Mouse (Mus musculus): ENCODE results near the gene Tcf23.

Gene Tcf23

GRCm38 (mm10) chr5:30968416-30968815 lies at the start of gene Tcf23:
Gene Tcf23, plus strand, starts transcription at chr5:30968662.
- DNase-seq (ENCODE audit: inconsistent age in 2 of 2, low spot score in 1 of 2): peak; percentile 30 to 37

GRCm38 (mm10) chr5:30918691-30919090 lies 49.8 kb upstream of the Tcf23 start:
- no peak for DNase-seq (ENCODE audit: inconsistent age in 2 of 2, low spot score in 1 of 2)

- peak in 1 of 2 experiments; percentile 42 for DNase-seq (ENCODE audit: inconsistent age in 2 of 2, low spot score in 1 of 2)
These were observed 48.4 kb upstream of the Tcf23 start for GRCm38 (mm10) chr5:30919831-30920614.

GRCm38 (mm10) chr5:30920621-30921020 lies 47.8 kb upstream of the Tcf23 start:
- peak in 1 of 2 experiments; percentile 61 for DNase-seq (ENCODE audit: inconsistent age in 2 of 2, low spot score in 1 of 2)

- DNase-seq (ENCODE audit: inconsistent age in 2 of 2, low spot score in 1 of 2): peak; percentile 90 to 97
These were observed 47.0 kb upstream of the Tcf23 start, which contains the start of gene Khk for GRCm38 (mm10) chr5:30921256-30922033. Gene Khk, plus strand, starts transcription at chr5:30921431.

- DNase-seq (ENCODE audit: inconsistent age in 2 of 2, low spot score in 1 of 2): peak in 1 of 2 experiments; percentile 76
These were observed 45.9 kb upstream of the Tcf23 start for GRCm38 (mm10) chr5:30922581-30923041.

- DNase-seq (ENCODE audit: inconsistent age in 2 of 2, low spot score in 1 of 2): no peak
These were observed 45.3 kb upstream of the Tcf23 start for GRCm38 (mm10) chr5:30923119-30923518.

GRCm38 (mm10) chr5:30924614-30925013 lies 43.8 kb upstream of the Tcf23 start:
- no peak for DNase-seq (ENCODE audit: inconsistent age in 2 of 2, low spot score in 1 of 2)

GRCm38 (mm10) chr5:30925217-30925616 lies 43.2 kb upstream of the Tcf23 start:
- DNase-seq (ENCODE audit: inconsistent age in 2 of 2, low spot score in 1 of 2): no peak

- no peak for DNase-seq (ENCODE audit: inconsistent age in 2 of 2, low spot score in 1 of 2)
These were observed 42.4 kb upstream of the Tcf23 start for GRCm38 (mm10) chr5:30926073-30926472.

GRCm38 (mm10) chr5:30927945-30928529 lies 40.4 kb upstream of the Tcf23 start:
- peak; percentile 59 to 83 for DNase-seq (ENCODE audit: inconsistent age in 2 of 2, low spot score in 1 of 2)

GRCm38 (mm10) chr5:30930121-30930520 lies 38.3 kb upstream of the Tcf23 start:
- DNase-seq (ENCODE audit: inconsistent age in 2 of 2, low spot score in 1 of 2): peak; percentile 76 to 94

- peak in 1 of 2 experiments; percentile 21 for DNase-seq (ENCODE audit: inconsistent age in 2 of 2, low spot score in 1 of 2)
These were observed 37.6 kb upstream of the Tcf23 start for GRCm38 (mm10) chr5:30930846-30931245.

- DNase-seq (ENCODE audit: inconsistent age in 2 of 2, low spot score in 1 of 2): peak in 1 of 2 experiments; percentile 17
These were observed 37.1 kb upstream of the Tcf23 start for GRCm38 (mm10) chr5:30931378-30931777.

GRCm38 (mm10) chr5:30933705-30934104 lies 34.8 kb upstream of the Tcf23 start:
- DNase-seq (ENCODE audit: inconsistent age in 2 of 2, low spot score in 1 of 2): no peak

GRCm38 (mm10) chr5:30934725-30935461 lies 33.6 kb upstream of the Tcf23 start:
- no peak for DNase-seq (ENCODE audit: inconsistent age in 2 of 2, low spot score in 1 of 2)

GRCm38 (mm10) chr5:30943004-30943403 lies 25.5 kb upstream of the Tcf23 start:
- DNase-seq (ENCODE audit: inconsistent age in 2 of 2, low spot score in 1 of 2): peak in 1 of 2 experiments; percentile 48

- no peak for DNase-seq (ENCODE audit: inconsistent age in 2 of 2, low spot score in 1 of 2)
These were observed 24.1 kb upstream of the Tcf23 start for GRCm38 (mm10) chr5:30944344-30944743.

GRCm38 (mm10) chr5:30944956-30945781 lies 23.3 kb upstream of the Tcf23 start, which contains the start of gene Cgref1:
Gene Cgref1, minus strand, starts transcription at chr5:30945591.
- DNase-seq (ENCODE audit: inconsistent age in 2 of 2, low spot score in 1 of 2): peak; percentile 85 to 91

GRCm38 (mm10) chr5:30948620-30949019 lies 19.8 kb upstream of the Tcf23 start:
- DNase-seq (ENCODE audit: inconsistent age in 2 of 2, low spot score in 1 of 2): peak in 1 of 2 experiments; percentile 22

All from adrenal gland, adult (tissue).